In genomic region chr1:191834825-191835224, GRCm38 (mm10) we compare ENCODE assay signal across 8 mouse cellular contexts. TPM values are rescaled to one million over a fixed set of nuclear protein-coding genes. Genes with fewer than 3 reads are reported as not detected.
DNase-seq lines count a peak whose midpoint lies in the region; ATAC-seq lines count a peak whose summit lies in the region.

No protein-coding gene starts in this region.

- H3K4me3 ChIP-seq in midbrain, embryonic 13.5 days (replicated peaks), result no peak overlapping the region

- H3K9me3 ChIP-seq in midbrain, embryonic 13.5 days, result no peaks in the 10 kb centered on the region

- no peak overlapping the region for H3K27ac ChIP-seq in midbrain, embryonic 13.5 days

- no peaks in the 10 kb centered on the region for H3K27me3 ChIP-seq in midbrain, embryonic 13.5 days

- H3K9ac ChIP-seq in midbrain, embryonic 13.5 days (replicated peaks), result no peak overlapping the region

- intact Hi-C loops in left cerebral cortex, postnatal 4 days (cut with DNase I), result loop anchor here (2.0 to 5.0 kb wide), 3 partner anchors 72 to 258 kb away; partner anchors contain the start of genes Slc30a1 and Traf5

- H3K4me2 ChIP-seq in midbrain, embryonic 13.5 days (replicated peaks), result no peak overlapping the region

- peaks cover 23% of the 10 kb centered on the region for H3K36me3 ChIP-seq in midbrain, embryonic 13.5 days

- ATAC-seq in cerebellum, adult (ENCODE audit: insufficient number of reproducible peaks, low FRiP score, low TSS enrichment), result peak; percentile 76
- peak; percentile 73 for ATAC-seq in midbrain, embryonic 13.5 days

- 14% methylated on average over 19 of the region's 19 CpGs for WGBS in midbrain, embryonic 13.5 days

- H3K4me1 ChIP-seq in midbrain, embryonic 13.5 days (replicated peaks), result peaks cover 9% of the 10 kb centered on the region

- DNase-seq in cerebellum, adult 11-12 months, result no peak
- DNase-seq in cerebellum, postnatal 36 days, result peak; percentile 70 to 73
- peak; percentile 46 for DNase-seq in gastrocnemius, postnatal 25 days
- peak; percentile 72 for DNase-seq in induced T-regulatory cell, adult 2 months (ENCODE audit: low read depth)
- DNase-seq in left cerebral cortex, postnatal 4 days, result peak; percentile 79
- DNase-seq in spleen, adult 18-20 months, result peak; percentile 56 to 74

RNA-seq across cellular contexts. Expression of gene Nek2, which starts 13.6 kb away (rescaled TPM):
- under 1 TPM; 0.26 to 0.80 TPM for total RNA-seq in gastrocnemius, postnatal 25 days (2021)
- 1 to 10 TPM; 4.8 to 6.1 TPM for total RNA-seq in left cerebral cortex, postnatal 4 days (2021)
- polyA plus RNA-seq in midbrain, embryonic 13.5 days (2015; fragmentation: Nextera tagmentation; extraction: Ambion mirVana), result 18.6 and 20.0 TPM in 2 replicates
